Mouse (Mus musculus) spleen, adult 2 months (tissue): ENCODE data around the gene Cct2.

Experiments used
- CTCF ChIP-seq: fragments of 200-500 bp; IDR thresholded peaks from 2 replicates; pipeline ENCODE4 v1.5.1; 2011; ENCODE audit warnings: mild to moderate bottlenecking, inconsistent platforms; ENCODE audit not compliant: insufficient read depth, insufficient read length, insufficient replicate concordance; ENCODE audit errors: extremely low read depth
- POLR2A ChIP-seq: fragments of 200-500 bp; IDR thresholded peaks from 2 replicates; pipeline ENCODE4 v1.6.1; 2011; ENCODE audit warnings: low read depth, low read length, inconsistent platforms

GRCm38 (mm10) chr10:117049253-117049652, 14.4 kb downstream of the Cct2 start:
- no peak for TF ChIP-seq CTCF
- TF ChIP-seq POLR2A, result no peak
